Mouse (Mus musculus): ENCODE measurements around the gene H2al2a. TPM values are rescaled to one million over a fixed set of nuclear protein-coding genes. Genes with fewer than 3 reads are reported as not detected.

H2al2a gene
- polyA plus RNA-seq, 1 experiment from 2014 or later = not detected

DNA sequence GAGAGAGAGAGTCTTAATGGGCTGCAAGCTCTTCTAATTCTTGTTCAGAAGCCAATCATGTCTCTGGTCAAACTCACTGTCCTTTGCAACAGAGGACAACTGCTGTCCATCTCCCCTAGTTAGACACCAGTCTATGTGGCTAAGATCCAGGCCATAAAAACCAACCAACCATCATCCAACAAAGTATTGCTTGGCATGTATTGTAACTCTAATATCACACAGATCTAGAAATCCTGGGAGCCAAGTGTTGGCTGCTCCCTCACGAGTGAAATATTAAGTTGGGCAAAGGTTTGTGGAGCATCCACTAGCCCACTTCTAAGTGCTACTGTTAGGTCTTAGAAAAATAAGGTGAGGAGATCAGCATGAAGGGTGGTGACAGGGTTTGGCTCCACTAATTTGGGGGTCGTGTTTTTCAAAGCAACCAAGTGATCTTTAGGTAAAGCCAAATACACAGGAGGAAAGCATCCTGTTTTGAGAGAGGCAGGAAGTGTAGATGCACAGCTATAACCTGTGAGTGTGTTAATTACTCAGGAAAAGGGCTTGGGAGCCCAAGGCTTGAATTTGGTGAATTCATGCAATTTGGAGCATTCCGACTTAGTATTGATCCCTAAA is 41.5 kb upstream of the H2al2a start:
- 41% methylated on average over 3 of the region's 3 CpGs for whole genome bisulfite sequencing
- ATAC-seq (ENCODE audit: insufficient read depth, low FRiP score, low TSS enrichment) (no peak), DNase-seq (ENCODE audit: low spot score) (no peak)
- H3K4me1 ChIP-seq (ENCODE audit: control insufficient read depth, insufficient read depth, low read length) = peaks cover 52% of the 10 kb centered on the region
- no peak overlapping the region for H3K4me2 ChIP-seq (ENCODE audit: low read depth)
- no peak overlapping the region for H3K27ac ChIP-seq (ENCODE audit: low read depth, low read length)
- no peaks in the 10 kb centered on the region for H3K36me3 ChIP-seq (ENCODE audit: control insufficient read depth, insufficient read depth, low read length)
- no peaks in the 10 kb centered on the region for H3K27me3 ChIP-seq (ENCODE audit: control insufficient read depth, insufficient read depth, low read length)
- no peak overlapping the region for H3K9ac ChIP-seq (ENCODE audit: low read length)
- no peaks in the 10 kb centered on the region for H3K9me3 ChIP-seq (ENCODE audit: control insufficient read depth, low read length)
- H3K4me3 ChIP-seq (ENCODE audit: low read depth, low read length) = no peak overlapping the region

GRCm38 (mm10) chr2:18037491-18037890 is 40.7 kb upstream of the H2al2a start, which contains the start of gene A930004D18Rik:
A930004D18Rik (minus strand) TSS chr2:18037737.
- Histone ChIP-seq H3K27me3 (ENCODE audit: control insufficient read depth, insufficient read depth, low read length) (no peaks in the 10 kb centered on the region), H3K9ac (ENCODE audit: low read length) (no peak within 1 kb of the TSS), H3K27ac (ENCODE audit: low read depth, low read length) (no peak within 1 kb of the TSS), H3K4me2 (ENCODE audit: low read depth) (no peak within 1 kb of the TSS), H3K36me3 (ENCODE audit: control insufficient read depth, insufficient read depth, low read length) (no peaks in the 10 kb centered on the region), H3K4me1 (ENCODE audit: control insufficient read depth, insufficient read depth, low read length) (peaks cover 53% of the 10 kb centered on the region), H3K9me3 (ENCODE audit: control insufficient read depth, low read length) (no peaks in the 10 kb centered on the region), H3K4me3 (ENCODE audit: low read depth, low read length) (no peak within 1 kb of the TSS)
- WGBS = 72% methylated on average over 2 of the region's 2 CpGs
- DNase-seq (ENCODE audit: low spot score) (no peak), ATAC-seq (ENCODE audit: insufficient read depth, low FRiP score, low TSS enrichment) (no peak)

- peak overlapping the region; percentile 68 for H3K27ac ChIP-seq (ENCODE audit: low read depth, low read length)
- peaks cover 39% of the 10 kb centered on the region for H3K4me1 ChIP-seq (ENCODE audit: control insufficient read depth, insufficient read depth, low read length)
- WGBS = 50% methylated on average over 10 of the region's 10 CpGs
These were observed 37.9 kb upstream of the H2al2a start for GRCm38 (mm10) chr2:18034371-18035250.

DNA sequence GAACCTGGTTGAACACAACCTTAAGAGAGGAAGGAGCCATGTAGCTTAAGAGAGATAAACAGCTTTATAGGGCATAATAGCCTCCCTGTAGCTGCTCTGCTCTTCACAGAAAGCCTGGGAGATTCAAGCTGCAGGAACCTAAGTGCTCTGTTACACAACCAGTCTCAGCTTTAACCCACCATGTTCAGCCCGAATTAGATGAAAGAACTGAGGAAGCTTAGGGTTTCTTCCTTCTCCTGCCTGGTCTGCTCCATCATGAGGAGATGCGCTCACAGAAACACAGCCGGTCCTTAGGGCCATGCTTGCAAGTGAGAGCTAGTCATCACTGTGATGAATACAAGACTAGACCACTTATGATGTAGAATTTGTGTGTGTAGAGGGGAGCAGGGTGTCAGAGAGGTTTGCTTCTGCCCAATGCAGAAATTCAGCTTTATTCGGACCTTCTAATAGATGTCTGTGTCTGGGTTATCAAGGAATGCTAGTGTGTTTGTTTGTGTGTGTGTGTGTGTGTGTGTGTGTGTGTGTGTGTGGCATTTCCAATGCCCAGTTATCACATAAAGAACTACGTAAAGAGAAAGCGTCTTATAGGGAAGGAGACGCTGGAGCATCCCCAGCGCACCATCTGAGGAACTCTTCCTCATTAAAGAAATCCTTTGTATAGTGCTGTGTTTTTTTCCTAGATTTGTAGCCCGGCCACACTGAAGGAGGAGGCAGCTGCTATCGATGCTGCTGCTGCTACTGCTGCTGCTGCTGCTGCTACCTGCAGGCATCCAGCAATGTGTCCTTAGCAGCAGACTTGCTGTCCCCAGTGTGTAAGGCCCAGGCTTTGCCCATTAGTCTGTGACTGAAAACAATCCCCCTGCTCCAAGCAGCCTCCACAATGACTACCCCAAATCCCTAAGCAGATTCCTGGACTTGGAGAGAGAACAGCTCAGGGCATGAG is 36.7 kb upstream of the H2al2a start:
- DNase-seq (ENCODE audit: low spot score) (peak; percentile 46), ATAC-seq (ENCODE audit: insufficient read depth, low FRiP score, low TSS enrichment) (no peak)
- no peaks in the 10 kb centered on the region for H3K36me3 ChIP-seq (ENCODE audit: control insufficient read depth, insufficient read depth, low read length)
- peaks cover 32% of the 10 kb centered on the region for H3K4me1 ChIP-seq (ENCODE audit: control insufficient read depth, insufficient read depth, low read length)
- WGBS = 38% methylated on average over 10 of the region's 10 CpGs
- no peaks in the 10 kb centered on the region for H3K9me3 ChIP-seq (ENCODE audit: control insufficient read depth, low read length)
- no peaks in the 10 kb centered on the region for H3K27me3 ChIP-seq (ENCODE audit: control insufficient read depth, insufficient read depth, low read length)
- H3K4me3 ChIP-seq (ENCODE audit: low read depth, low read length) = no peak overlapping the region
- peak overlapping the region; percentile 68 for H3K27ac ChIP-seq (ENCODE audit: low read depth, low read length)
- H3K9ac ChIP-seq (ENCODE audit: low read length) = peak overlapping the region; percentile 37
- H3K4me2 ChIP-seq (ENCODE audit: low read depth) = peak overlapping the region; percentile 97

More at GRCm38 (mm10) chr2:18034371-18035250, 37.9 kb upstream of the H2al2a start:
- ATAC-seq (ENCODE audit: insufficient read depth, low FRiP score, low TSS enrichment) = no peak
- Histone ChIP-seq H3K9me3 (ENCODE audit: control insufficient read depth, low read length) (no peaks in the 10 kb centered on the region), H3K27me3 (ENCODE audit: control insufficient read depth, insufficient read depth, low read length) (no peaks in the 10 kb centered on the region), H3K36me3 (ENCODE audit: control insufficient read depth, insufficient read depth, low read length) (no peaks in the 10 kb centered on the region), H3K4me3 (ENCODE audit: low read depth, low read length) (no peak overlapping the region), H3K9ac (ENCODE audit: low read length) (no peak overlapping the region), H3K4me2 (ENCODE audit: low read depth) (no peak overlapping the region)
- DNase-seq (ENCODE audit: low spot score) = no peak

DNA sequence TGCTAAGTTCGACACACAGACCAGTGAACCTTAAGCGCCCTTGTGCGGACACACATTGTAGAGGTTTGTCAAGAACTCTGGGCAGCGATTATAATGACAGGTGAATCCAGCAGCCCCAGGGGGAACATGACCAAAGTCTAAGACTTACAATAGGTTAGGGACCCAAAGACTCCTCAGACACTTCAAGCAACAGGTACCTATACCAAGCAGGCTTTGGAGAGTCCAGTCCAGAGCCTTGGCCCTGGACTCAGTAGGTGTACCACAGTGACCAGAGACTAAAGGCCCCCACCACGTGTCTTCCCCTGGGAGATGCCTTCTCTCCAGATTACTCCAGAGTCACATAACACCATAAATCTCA is 35.8 kb upstream of the H2al2a start:
- Histone ChIP-seq H3K4me1 (ENCODE audit: control insufficient read depth, insufficient read depth, low read length) (peaks cover 32% of the 10 kb centered on the region), H3K27ac (ENCODE audit: low read depth, low read length) (no peak overlapping the region; the same call in none of the 2 replicates), H3K4me3 (ENCODE audit: low read depth, low read length) (peak overlapping the region; percentile 38; the same call in 1 of the 2 replicates), H3K9me3 (ENCODE audit: control insufficient read depth, low read length) (no peaks in the 10 kb centered on the region), H3K4me2 (ENCODE audit: low read depth) (peak overlapping the region; percentile 97), H3K27me3 (ENCODE audit: control insufficient read depth, insufficient read depth, low read length) (no peaks in the 10 kb centered on the region), H3K9ac (ENCODE audit: low read length) (0 out of 2 replicates have a peak overlapping the region, but pooled peaks have one; percentile 37), H3K36me3 (ENCODE audit: control insufficient read depth, insufficient read depth, low read length) (no peaks in the 10 kb centered on the region)
- DNase-seq (ENCODE audit: low spot score) (no peak), ATAC-seq (ENCODE audit: insufficient read depth, low FRiP score, low TSS enrichment) (no peak)
- 38% methylated on average over 5 of the region's 5 CpGs for WGBS

DNA sequence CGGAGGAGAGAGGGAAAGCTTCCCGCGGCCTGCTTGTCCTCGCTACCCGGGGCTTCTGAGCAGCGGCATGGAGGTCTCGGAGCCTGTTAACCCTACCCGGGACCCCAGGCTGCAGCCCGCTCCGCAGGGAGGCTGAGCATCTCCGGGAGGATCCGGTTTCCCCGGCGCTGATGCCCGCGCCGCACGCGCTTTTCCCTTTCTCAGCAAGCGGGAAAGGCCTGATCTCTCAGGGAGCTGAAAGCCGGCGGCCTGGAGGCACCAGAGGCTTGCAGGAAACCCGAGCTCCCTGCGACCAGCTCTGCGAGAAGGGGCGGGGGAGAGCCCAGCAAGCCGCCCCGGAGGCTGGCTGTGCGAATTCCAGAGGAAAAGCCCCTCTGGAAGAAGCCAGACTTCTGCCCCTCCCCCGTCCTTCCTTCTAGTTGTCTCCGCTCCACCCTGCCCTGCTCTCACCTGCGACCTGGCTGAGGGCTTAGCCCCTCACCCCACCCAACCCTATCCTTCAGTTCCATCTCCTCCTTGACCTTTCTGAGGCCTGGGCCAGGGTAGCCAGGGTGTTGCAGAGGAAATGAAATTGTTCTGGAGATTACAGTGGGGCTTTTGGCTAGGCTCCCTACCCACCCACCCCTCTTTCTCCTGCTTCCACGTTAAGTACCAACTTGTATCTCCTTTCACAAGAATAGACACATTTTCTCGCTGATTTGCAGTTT is 35.2 kb upstream of the H2al2a start:
- DNase-seq (ENCODE audit: low spot score) (peak; percentile 81), ATAC-seq (ENCODE audit: insufficient read depth, low FRiP score, low TSS enrichment) (no peak)
- Histone ChIP-seq H3K27me3 (ENCODE audit: control insufficient read depth, insufficient read depth, low read length) (no peaks in the 10 kb centered on the region), H3K27ac (ENCODE audit: low read depth, low read length) (peak overlapping the region; percentile 74; the same call in 1 of the 2 replicates), H3K4me3 (ENCODE audit: low read depth, low read length) (peak overlapping the region; percentile 38), H3K4me1 (ENCODE audit: control insufficient read depth, insufficient read depth, low read length) (peaks cover 32% of the 10 kb centered on the region), H3K9me3 (ENCODE audit: control insufficient read depth, low read length) (no peaks in the 10 kb centered on the region), H3K36me3 (ENCODE audit: control insufficient read depth, insufficient read depth, low read length) (no peaks in the 10 kb centered on the region), H3K4me2 (ENCODE audit: low read depth) (peak overlapping the region; percentile 97), H3K9ac (ENCODE audit: low read length) (peak overlapping the region; percentile 91)
- under 1% methylated on average over 34 of the region's 34 CpGs for WGBS

GRCm38 (mm10) chr2:18031271-18031821 is 34.6 kb upstream of the H2al2a start:
- ATAC-seq (ENCODE audit: insufficient read depth, low FRiP score, low TSS enrichment) = no peak
- DNase-seq (ENCODE audit: low spot score) = peak; percentile 68
- Histone ChIP-seq H3K4me1 (ENCODE audit: control insufficient read depth, insufficient read depth, low read length) (peaks cover 32% of the 10 kb centered on the region), H3K27ac (ENCODE audit: low read depth, low read length) (peak overlapping the region; percentile 74; the same call in 1 of the 2 replicates), H3K9me3 (ENCODE audit: control insufficient read depth, low read length) (no peaks in the 10 kb centered on the region), H3K4me2 (ENCODE audit: low read depth) (peak overlapping the region; percentile 97), H3K9ac (ENCODE audit: low read length) (peak overlapping the region; percentile 91), H3K4me3 (ENCODE audit: low read depth, low read length) (peak overlapping the region; percentile 38), H3K27me3 (ENCODE audit: control insufficient read depth, insufficient read depth, low read length) (no peaks in the 10 kb centered on the region), H3K36me3 (ENCODE audit: control insufficient read depth, insufficient read depth, low read length) (no peaks in the 10 kb centered on the region)
- WGBS = 2% methylated on average over 26 of the region's 26 CpGs
